Mouse (Mus musculus) ES-CJ7 (cell line): ENCODE results near the gene Rad17.

Source experiments
- DNase-seq: peaks from one replicate; pipeline ENCODE4 v3.0.0; 2011; ENCODE audit warnings: low read depth, low spot score

Gene Rad17

DNA sequence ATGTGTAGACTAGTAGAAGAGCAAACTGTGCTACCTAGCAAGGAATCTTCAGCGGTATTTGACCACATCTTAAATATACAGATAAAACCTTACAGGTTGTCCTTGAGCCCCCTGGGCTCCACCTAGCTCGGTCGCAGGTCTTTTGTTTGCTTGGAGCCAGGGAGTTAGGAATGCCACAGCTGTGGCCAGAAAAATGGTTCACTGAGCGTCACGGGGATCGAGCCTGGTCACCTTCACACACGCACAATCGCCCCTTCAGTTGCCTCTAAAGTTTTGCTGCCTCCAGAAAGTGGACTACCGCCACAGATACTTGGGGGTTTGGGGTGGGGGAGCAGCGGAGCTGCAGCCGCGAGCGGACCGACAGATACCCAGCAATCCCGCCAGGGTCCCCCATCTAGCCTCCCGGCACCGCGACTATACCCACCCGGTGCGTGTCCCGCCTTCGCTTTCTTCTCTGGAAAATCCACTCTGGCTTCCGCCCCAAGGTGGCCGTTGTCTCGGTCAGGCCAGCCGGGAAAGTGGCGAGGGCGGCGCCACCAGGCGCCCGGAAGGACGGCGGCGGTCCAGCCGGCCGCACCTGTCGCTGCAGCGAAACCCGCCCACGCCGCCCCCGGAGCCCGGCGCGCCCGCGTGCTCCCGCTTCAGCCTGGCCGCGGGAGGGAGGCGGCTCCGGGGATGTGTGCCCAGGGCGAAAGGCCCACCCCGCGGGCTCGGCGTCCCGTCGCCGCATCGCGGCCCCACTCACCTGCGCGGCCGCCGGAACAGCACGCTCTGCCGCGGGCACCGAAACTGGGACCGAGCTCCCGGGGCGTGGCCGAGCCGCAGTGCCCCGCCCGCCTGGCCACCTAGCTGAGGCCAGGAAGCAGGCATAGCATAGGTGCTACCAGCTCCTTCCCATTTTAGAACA is 34.4 kb downstream of the Rad17 start, which contains the start of gene Marveld2:
TSS of gene Marveld2 (minus strand) at position 791 of the 907 bp plus-strand sequence.
- DNase-seq, result peak; percentile 26

DNA sequence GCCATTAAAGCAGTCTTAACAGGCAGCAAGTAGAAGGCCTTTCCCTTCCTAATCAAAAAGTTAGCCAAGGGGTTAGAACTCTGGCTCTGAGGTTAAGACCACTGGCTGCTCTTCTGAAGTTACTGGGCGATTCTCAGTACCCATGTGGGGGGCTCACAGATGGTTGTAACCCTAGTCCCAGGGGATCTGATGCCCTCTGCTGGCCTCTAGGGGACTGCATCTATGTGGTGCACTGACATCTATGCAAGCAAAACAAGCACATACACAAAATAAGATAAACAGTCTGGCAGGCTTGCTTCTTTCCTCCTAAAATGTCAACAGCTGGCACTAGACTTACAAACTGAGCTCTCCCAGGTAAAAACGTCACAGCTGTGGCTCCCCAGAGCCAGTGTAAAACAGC is 37.9 kb downstream of the Rad17 start:
- peak; percentile 76 for DNase-seq

DNA sequence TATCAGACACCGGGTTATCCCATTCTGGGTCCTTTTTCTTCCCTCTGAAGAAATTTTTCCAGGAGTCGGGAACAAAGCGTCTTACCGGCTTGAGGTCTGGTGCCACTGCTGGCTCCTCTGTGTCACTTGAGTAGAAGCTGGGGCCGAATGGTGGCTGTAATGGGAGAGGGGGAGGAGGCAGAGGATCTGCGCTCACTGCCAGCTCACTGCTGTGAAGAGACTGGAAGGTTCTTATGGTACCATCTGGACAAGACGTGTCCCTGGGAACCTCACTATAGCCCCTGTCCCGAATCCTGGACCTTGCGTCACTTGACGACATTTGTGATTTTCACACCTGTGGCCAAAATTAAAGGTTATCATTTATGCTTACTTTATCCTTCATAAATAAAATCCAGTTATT is 38.6 kb downstream of the Rad17 start:
- no peak for DNase-seq

DNA sequence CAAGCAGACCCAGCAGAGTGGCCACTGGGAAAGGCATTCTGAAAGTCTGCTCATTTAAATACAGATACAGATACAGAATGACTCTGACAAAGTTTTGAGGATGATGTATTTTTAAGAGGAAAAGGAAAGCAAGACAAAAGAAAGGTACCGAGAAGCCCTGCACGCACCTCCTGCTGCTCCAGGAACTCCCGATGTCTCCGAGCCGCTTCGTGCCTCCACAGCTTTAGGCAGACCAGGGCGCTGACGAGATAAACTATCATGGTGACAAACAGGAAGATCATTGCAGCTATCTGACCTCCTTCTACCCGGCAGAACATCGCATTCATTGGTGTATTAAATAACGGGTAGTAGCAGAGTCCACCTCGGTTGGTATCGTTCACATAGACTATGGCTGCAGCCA is 39.6 kb downstream of the Rad17 start:
- DNase-seq, result no peak

DNA sequence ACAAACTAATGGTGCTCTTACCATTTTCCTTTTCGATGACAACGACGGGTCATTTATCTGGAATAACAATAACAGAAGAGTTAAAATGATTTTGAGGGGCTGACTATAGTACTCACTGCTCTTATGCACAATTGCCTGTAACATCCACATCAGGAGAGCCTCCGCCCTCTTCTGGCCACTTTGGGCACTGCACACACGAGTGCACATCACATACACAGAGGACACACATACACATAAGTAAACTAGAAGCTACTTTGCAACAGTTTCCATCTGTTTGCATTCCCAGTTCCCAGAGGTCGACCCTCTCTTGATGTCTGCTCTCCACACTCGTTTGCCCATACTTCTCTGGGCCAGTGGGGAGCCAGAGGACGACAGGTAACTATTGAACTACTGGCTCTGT is 43.1 kb downstream of the Rad17 start:
- DNase-seq, result peak; percentile 62

DNA sequence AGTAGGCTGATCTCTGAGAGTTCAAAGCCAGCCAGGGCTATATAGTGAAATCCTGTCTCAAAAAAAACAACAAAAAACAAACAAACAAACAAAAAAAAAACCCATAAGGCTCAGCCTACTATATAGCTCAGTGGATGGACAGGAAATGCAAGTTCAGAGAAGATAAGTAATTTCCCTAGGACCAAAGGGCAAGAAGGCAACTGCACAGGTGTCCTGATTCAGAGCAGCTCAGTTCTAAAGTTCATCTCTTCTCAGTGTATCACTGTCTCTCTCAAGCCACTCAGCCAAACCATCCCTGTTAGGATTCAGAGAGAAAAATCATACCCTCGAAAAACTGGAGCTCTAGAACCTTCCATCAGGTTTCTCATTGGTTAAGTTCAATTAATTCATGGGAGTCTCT is 45.0 kb downstream of the Rad17 start:
- no peak for DNase-seq

DNA sequence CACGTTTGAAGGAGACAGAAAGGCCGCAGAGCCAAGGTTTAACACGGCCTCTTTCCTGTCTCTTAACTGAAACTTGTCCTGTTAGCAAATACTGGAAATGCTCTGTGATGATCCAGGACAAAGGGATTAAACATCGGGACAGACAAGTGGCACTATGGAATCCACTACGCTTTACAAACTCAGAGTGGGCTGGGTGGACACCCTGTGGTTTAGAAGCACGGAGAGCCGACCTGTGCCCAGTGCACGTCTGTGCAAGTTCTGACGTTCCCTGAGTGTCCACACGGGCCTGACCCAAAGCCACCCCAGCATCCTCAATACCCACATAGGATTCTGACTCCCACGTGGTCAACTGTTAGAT is 47.1 kb downstream of the Rad17 start:
- DNase-seq, result no peak

DNA sequence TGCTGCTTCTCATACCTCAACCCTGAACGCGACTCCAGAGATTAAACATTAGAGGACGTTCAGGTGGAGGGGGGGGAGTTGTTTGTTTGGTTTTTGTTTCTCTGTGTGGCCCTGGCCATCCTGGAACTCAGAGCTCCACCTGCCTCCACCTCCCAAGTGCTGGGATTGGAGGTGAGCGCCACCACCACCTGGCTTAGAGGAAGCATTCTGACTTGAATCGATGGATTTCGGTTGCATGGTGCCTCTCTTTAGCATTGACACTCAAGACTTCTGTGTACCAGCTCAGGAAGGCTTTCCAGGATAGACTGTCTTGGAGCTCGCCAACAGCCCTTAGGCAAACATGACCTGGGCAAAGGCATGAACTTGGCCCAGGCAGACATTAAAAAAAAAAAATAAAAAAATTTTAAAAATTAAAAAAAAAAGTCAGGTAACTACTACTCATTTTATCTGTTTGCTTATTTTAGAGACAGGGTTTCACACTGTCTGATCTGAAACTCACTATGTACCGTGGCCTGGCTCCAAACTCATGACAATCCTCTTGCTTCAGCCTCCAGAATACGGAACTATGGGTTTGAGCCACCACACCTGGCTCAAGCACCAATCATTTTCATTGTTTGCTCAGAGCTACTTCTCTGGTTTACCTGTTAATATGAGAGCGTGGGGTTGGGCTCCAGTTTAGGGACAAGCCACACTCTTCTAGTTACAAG is 47.7 kb downstream of the Rad17 start:
- no peak for DNase-seq

DNA sequence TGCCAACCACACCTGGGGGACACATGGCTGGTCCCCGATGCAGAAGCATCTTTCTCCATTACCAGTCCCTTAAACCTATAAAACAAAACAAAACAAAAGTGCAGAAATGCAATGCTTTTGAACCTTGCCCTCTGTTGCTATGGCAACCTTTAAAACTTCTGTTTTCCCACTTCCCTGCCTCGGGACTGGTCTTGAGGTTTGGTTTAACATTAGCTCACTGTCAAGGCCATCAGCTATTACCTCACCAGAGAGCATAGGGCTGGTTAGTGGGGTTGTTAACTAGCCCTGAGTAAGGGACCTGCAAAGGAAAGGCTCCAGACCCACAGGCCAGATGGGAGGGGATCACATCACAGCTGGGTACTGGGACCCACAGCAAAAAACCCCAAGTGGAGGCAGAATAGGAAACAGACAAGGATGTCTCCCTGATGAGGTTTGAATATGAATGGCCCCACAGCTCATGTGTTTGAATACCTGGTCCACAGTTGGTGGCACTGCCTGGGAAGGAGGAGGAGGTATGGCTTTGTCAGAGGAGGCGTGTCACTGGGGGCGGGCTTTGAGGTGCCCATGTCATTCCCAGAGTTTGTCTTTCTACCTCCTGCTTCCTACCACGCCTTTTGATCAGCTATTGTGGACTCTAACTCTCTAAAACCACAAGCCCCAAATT is 48.5 kb downstream of the Rad17 start:
- no peak for DNase-seq

DNA sequence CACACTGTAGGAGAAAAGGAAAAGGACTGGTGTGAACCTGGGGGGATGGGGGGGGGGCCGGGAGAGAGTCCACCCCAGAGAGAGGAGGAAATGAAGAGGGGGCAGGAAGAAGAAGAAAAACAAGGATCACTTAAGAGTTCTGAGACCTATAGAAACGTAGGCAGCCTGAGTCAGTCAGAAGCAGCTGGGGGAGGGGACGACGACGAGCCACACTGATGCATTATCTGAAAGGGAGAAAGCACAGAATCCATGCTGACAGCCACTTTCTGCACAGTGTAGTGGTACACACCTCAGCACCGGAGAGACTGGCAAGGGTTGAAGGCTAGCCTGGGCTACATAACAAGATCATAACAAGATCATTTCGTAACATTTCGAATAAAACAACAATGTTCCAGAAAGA is 49.8 kb downstream of the Rad17 start:
- no peak for DNase-seq

DNA sequence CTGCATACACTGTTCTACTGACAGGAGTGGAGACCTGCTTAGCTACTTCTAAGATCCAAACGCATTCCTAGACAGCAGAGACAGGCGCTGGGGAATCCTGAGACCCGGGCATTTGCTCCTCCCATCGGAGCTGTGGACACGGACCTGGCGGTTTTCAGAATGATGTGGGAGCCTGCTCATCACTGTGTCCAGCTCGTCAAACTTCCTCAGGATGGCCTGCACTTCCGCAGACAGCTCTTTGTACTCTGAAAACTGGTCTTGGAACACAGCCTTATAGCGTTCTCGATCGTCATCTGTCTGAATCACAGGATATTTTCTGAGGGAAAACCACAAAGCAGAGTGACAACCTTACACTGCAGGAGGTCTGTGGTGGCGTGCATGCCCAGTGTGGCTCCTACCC is 50.5 kb downstream of the Rad17 start:
- no peak for DNase-seq

DNA sequence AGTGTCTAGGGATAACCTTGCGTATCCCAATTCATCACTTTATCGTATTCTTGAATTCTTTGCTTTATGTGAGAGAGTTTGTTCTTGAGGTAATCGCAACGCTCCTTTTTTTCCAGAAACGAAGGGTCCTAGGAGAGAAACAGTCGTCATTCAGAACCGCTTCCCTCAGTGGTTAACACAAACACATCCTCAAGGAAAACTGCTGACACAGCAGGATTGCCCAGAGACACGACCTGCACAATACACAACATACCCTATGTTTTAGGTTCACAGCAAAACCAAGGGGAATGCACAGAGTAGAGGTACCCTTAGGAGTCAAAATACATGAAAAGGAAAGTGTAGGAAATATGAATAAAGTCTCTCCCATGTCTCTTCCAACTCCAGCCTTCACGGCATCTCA is 53.6 kb downstream of the Rad17 start:
- DNase-seq, result no peak

DNA sequence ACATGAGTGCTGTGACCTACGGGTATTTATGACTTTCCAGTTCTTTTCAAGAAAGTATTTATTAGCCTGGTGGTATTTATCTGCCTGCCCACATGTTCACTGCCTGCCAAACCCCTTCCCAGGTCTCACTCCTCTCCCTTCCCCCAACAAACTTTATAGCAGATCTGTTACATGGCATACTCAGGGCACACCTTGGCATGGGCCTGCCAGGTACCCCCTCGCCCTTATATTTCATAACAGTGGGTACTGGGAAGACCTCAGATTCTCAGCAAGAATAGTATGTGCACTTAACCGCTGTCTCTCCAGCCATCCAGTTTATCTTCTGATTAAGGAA is 55.3 kb downstream of the Rad17 start:
- no peak for DNase-seq

DNA sequence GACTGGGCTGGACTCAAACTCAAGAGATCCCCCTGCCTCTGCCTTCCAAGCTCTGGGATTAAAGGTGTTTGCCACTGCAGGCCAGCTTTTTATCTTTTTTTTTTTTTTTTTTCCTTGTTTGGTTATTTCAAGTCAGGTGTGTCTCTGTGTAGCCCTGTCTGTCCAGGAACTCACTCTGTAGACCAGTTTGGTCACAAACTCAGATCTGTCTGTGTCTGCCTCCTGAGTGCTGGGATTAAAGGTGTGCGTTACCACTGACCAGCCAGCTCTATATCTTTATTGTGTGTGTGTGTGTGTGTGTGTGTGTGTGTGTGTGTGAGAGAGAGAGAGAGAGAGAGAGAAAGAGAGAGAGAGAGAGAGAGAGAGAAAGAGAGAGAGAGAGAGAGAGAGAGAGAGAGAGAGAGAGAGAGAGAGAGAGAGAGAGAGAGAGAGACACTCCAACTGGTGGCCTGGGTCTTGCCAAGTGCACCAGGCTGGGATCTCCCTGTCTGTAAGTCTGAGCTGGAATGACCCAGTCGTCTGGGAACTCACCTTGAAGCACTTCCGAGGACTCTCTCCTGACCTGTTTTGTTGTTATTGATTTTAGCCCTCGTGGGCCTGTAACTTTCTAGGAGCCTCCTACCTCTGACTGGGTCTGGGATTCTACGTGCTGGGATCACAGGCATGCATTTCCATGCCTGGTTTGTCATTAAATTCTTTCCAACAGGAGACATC is 55.9 kb downstream of the Rad17 start:
- no peak for DNase-seq

DNA sequence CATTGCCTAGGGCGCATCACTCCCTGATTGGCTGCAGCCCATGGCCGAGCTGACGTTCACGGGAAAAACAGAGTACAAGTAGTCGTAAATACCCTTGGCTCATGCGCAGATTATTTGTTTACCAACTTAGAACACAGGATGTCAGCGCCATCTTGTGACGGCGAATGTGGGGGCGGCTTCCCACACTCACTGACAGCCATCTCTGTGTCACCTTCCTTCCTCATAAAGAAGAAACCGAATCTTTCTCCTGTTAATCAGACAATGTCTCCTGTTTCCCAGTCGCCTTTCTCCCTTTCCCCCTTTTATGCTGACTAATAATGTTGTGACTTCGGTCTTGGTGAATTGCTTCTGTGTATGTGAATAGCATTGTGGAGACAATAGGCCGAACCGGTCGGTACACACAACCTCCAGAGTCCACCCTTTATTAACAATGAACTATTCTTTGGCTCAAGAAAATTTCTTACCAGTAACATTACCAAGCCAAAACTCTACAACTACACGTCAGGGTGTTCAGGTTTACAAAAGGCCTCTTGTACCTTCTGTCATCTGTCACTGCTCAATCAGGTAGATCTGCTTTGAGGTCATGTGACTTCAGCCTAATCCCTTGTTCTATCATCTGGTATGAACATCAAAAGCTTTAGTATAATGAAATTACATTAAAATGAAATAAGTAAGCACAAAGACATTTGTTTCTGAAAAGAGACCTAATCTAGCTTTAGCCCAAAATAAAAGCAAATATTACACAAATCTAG is 56.6 kb downstream of the Rad17 start:
- DNase-seq, result no peak

DNA sequence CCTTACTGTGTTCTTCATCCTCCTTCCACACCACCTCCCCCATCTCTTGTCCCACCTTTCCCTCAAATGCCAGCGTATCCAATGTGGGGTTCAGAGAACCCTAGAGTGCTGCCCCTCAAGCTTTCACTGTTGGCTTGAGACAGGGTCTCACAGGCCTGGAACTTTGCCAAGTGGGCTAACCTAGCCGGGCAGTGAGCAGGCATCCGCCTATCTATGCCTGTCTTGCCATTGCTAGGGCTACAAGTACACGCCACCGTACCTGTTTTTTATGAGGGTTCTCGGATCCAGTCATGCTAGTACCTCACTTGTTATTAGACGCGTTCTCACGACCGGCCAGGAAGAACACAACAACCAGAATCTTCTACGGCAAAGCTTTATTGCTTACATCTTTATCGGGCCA is 62.2 kb downstream of the Rad17 start:
- no peak for DNase-seq

DNA sequence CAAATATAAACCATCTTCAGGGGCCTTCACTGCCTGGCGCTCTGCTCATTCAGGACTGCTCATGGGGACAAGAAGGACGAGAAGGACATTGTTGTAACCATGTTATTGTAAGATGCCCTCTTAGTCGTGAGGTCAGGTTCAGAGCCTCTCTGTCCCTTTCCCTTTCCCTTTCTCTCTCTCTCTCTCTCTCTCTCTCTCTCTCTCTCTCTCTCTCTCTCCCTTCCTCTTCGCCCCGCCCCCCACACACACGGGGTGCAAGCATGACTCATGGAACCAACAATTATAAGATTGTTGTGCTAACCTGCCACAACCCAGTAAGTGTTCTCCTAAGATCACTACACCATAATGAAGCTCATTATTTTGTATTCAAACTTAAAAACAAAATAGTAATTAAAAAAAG is 68.7 kb downstream of the Rad17 start:
- DNase-seq, result no peak

DNA sequence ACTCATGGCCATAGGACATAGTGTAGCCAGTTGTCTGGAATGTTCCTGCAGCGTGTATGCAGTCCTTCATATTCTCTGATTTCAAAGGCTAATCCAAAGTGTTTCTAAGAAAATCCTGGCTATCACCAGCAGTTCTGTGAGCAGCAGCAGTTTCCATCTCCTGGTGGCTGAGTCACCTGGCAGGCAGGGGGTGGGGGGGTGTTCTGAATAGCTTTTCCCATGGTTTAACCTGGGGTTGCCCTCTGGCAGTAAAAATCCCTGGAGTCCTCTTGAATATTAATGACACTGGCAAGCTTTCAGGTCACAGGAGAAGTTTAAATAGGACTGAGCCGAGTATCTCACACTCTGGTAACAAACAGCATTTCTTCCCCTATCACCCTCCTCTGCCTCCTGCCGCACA is 69.2 kb downstream of the Rad17 start:
- DNase-seq, result no peak

DNA sequence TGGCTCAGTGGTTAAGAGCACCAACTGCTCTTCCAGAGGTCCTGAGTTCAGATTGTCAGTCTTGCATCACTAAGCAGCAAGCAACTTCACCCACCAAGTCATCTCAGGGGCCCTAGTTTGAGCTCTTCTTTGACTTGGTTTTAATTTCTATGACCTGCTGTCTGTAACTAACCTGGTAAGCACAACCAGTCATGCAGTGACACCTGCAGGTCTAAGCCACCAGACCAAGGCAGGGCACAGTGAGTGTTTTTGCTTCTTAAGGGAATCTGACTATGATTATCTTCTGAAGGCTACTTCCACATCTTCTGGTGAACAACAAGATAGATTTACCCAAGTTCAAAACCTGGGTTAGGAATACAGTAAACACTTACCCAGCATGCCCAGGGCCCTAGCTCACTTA is 70.9 kb downstream of the Rad17 start:
- no peak for DNase-seq

DNA sequence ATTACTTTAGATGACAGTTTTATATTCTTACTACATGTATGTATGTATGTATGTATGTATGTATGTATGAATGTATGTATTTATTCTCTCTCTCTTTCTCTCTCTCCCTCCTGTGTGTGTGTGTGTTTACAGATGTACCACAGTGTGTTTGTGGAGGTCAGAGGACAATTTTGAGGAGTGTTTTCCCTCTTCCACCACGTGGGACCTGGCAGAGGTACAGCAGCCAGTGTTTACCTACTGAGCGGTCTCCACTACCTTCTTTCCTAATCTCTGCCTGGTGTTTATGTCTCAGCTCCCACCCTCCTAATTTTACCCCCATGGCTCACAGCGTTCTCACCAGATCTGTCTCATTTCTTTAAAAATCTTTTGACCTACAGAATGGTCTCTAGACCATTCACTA is 71.6 kb downstream of the Rad17 start:
- DNase-seq, result no peak

DNA sequence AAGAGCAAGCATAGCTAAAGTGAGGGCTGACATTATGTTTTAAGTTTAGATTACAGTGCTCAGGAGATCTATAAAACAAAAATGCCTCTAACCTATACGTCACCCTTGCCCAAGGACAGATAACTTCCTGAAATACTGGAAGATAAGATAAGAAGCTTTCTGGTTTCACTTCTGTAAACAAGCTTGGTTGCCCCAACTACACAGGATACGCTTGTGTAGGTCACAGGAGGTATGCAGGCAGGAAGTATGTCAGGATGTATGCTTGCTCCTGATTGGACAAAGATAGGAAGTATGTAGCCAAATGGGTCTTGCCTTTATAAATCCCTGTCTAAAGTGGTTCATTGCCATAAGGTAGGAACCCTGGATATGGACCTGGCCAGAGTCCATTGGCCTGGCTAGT is 74.9 kb downstream of the Rad17 start:
- no peak for DNase-seq
